Mouse (Mus musculus) E14TG2a.4 (cell line): ENCODE results near the gene Shisa8.

Source experiments
- CTCF ChIP-seq: conservative IDR thresholded peaks from 2 replicates; pipeline ENCODE4 v1.5.1; 2014; ENCODE audit warnings: low read length
- POU5F1 ChIP-seq: IDR thresholded peaks from 2 replicates; pipeline ENCODE4 v1.6.1; 2014; ENCODE audit warnings: low read length, borderline replicate concordance

DNA sequence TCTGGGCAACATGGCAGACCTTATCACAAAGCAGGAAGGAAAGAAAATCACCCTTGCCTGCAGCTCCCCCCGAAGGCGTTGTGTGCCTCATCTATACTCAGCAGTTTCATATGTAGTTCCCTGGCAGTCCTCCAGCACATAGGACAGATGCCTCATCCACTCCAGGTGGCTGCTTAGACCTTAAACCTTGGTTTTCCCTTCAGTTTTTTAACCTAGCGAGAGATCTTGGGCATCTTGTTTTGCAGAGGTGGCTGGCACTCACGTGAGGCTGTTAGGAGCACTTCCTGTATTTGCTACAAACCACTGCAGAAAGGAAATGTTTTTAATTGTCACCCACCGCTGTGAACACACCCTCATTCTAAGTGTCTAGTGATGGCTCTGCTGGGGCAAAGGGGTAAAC, 25.7 kb downstream of the Shisa8 start:
- TF ChIP-seq CTCF (no peak), POU5F1 (no peak)
